Mouse (Mus musculus) forebrain, postnatal 0 days (tissue): ENCODE results near the gene Cc2d2b. TPM values are rescaled to one million over a fixed set of nuclear protein-coding genes. Genes with fewer than 3 reads are reported as not detected.

ENCODE experiments used
- ATAC-seq: fragments of 200-750 bp; cut with Nextera tagmentation; 2 replicates; pipeline ENCODE4 v1.8.0; 2017; ENCODE audit warnings: mild to moderate bottlenecking, moderate library complexity
- DNase-seq: peaks from one replicate; pipeline ENCODE4 v3.0.0-alpha.2; 2015
- H3K27ac ChIP-seq: fragments of 300-500 bp; sonication (generic); 2 replicates; pipeline ENCODE4 v1.5.1; 2014; ENCODE audit warnings: low read depth, mild to moderate bottlenecking, antibody characterized with exemption, low read length, moderate library complexity, mixed read lengths
- H3K27me3 ChIP-seq: fragments of 300-500 bp; sonication (generic); 2 replicates; pipeline ENCODE4 v1.6.1; 2014; ENCODE audit warnings: mild to moderate bottlenecking, low read length, mixed read lengths; ENCODE audit not compliant: insufficient read depth
- H3K36me3 ChIP-seq: fragments of 300-500 bp; sonication (generic); 2 replicates; pipeline ENCODE4 v1.6.1; 2014; ENCODE audit warnings: mild to moderate bottlenecking, moderate library complexity; ENCODE audit not compliant: insufficient read depth
- H3K4me1 ChIP-seq: fragments of 300-500 bp; sonication (generic); 2 replicates; pipeline ENCODE4 v1.6.1; 2014; ENCODE audit warnings: antibody characterized with exemption; ENCODE audit not compliant: insufficient read depth
- H3K4me2 ChIP-seq: fragments of 300-500 bp; sonication (generic); 2 replicates; pipeline ENCODE4 v1.6.1; 2014; ENCODE audit warnings: low read depth, mild to moderate bottlenecking, moderate library complexity
- H3K4me3 ChIP-seq: fragments of 300-500 bp; sonication (generic); 2 replicates; pipeline ENCODE4 v1.5.1; 2014; ENCODE audit warnings: low read depth, low read length, mixed read lengths
- H3K9ac ChIP-seq: fragments of 300-500 bp; sonication (generic); 2 replicates; pipeline ENCODE4 v1.6.1; 2014; ENCODE audit warnings: mild to moderate bottlenecking
- H3K9me3 ChIP-seq: fragments of 300-500 bp; sonication (generic); 2 replicates; pipeline ENCODE4 v1.6.1; 2016; ENCODE audit warnings: low read length
- CTCF ChIP-seq: sonication (generic); IDR thresholded peaks from 2 replicates; pipeline ENCODE4 v1.5.1; 2016; ENCODE audit warnings: antibody characterized with exemption, control low read depth, low read depth
- WGBS: fragments of 180-500 bp; shearing (Covaris S2); extraction: QIAGEN DNeasy Blood & Tissue Kit; methylation state at CpG from one replicate; pipeline ENCODE4 v1.1.7; 2014; 5-methylcytosine and 5-hydroxymethylcytosine counted together
- polyA plus RNA-seq: library from polyadenylated mRNA; unstranded; fragments of >200 nt; fragmentation: Nextera tagmentation; extraction: Ambion mirVana; gene quantifications from 2 replicates; pipeline ENCODE4 v1.2.1, GENCODE M21; 2015
- total RNA-seq: library from RNA; depleted of rRNA; stranded (reverse); fragments of >200 nt; gene quantifications from 2 replicates; pipeline ENCODE4 v1.2.3, GENCODE M21; 2014

Cc2d2b gene
- total and polyA plus RNA-seq, 2 experiments from 2014 or later: 0.24 to 0.38 TPM

DNA sequence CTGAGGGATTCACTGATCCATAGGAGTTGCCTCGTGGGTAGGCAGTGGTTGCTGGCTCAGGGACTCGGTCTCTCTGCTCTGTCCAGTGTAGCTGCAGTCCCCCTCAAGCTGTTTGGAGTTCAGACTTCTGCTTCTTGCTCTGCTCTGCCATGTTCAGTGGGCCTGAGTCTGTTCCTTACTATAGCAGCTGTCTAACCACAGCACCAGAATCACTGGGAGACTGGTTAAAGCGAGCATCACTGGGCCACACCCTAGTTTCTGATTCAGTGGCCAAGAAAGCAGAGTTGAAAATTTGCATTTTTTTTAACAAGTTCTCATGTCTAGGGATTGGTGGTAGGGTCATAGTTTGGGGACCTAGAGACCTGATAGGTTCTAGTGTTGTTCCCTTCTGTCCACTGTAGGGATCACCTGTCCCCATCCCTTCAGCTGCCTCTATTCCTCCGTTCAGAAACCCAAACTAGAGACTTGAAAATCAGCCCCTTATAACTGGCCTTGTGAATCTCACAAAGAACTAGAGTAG lies 72.8 kb downstream of the Cc2d2b start:
- no peaks in the 10 kb centered on the region for H3K4me1 ChIP-seq
- no peak overlapping the region for H3K4me2 ChIP-seq
- H3K9ac ChIP-seq: no peak overlapping the region
- H3K4me3 ChIP-seq: no peak overlapping the region
- H3K36me3 ChIP-seq: no peaks in the 10 kb centered on the region
- TF ChIP-seq CTCF: no peak
- no peaks in the 10 kb centered on the region for H3K27me3 ChIP-seq
- DNase-seq (no peak), ATAC-seq (no peak)
- H3K9me3 ChIP-seq: no peaks in the 10 kb centered on the region
- no peak overlapping the region for H3K27ac ChIP-seq
- 83% methylated on average over 4 of the region's 4 CpGs for WGBS

DNA sequence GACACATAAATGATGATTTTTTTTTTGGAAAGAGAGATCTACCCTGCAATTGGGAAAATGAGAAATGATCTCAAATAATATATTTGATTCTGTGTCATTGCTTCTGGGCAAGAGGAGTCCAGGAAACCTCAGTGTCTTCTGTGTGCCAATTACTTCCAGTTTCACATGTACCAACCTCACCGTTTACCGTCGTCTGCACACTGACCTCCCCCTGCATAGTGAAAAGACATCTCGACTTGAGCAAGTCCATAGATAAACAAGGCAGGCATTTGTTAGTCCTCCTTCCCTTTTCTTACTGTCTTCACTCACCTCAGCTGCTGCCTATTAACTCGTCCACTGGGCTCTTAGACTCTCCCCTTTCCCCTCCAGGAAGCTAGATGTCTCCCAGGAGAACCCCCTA lies 77.1 kb downstream of the Cc2d2b start:
- Histone ChIP-seq H3K4me3 (no peak overlapping the region), H3K4me1 (peaks cover 4% of the 10 kb centered on the region; the same call in 1 of the 2 replicates), H3K36me3 (no peaks in the 10 kb centered on the region), H3K27me3 (no peaks in the 10 kb centered on the region), H3K4me2 (no peak overlapping the region), H3K9ac (no peak overlapping the region), H3K27ac (no peak overlapping the region), H3K9me3 (no peaks in the 10 kb centered on the region)
- no peak for DNase-seq
- TF ChIP-seq CTCF: no peak
- ATAC-seq: no peak
- WGBS: 81% methylated on average over 5 of the region's 5 CpGs

DNA sequence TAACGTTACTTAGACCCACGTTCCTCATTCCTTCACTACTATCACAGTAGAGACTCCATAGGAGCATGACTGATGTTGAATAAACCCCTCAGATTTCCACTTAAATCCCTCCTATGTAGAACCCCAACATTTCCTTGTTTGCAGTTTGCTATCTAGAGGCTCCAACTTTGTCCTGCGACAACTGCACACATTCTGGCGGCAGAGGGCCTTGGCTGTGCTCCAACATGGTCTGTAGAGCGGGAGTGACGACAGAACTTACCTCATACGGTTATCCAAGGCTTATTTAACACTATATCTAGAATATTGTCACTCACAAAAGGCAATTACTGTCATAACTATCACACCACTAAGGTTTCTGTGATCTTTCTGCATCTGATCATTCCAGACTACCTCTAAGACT lies 78.2 kb downstream of the Cc2d2b start:
- ATAC-seq: no peak
- 66% methylated on average over 7 of the region's 7 CpGs for WGBS
- Histone ChIP-seq H3K9me3 (no peaks in the 10 kb centered on the region), H3K9ac (no peak overlapping the region), H3K27me3 (no peaks in the 10 kb centered on the region), H3K4me2 (no peak overlapping the region), H3K36me3 (no peaks in the 10 kb centered on the region), H3K4me1 (peaks cover 4% of the 10 kb centered on the region; the same call in 1 of the 2 replicates), H3K27ac (no peak overlapping the region), H3K4me3 (no peak overlapping the region)
- TF ChIP-seq CTCF: no peak
- no peak for DNase-seq

DNA sequence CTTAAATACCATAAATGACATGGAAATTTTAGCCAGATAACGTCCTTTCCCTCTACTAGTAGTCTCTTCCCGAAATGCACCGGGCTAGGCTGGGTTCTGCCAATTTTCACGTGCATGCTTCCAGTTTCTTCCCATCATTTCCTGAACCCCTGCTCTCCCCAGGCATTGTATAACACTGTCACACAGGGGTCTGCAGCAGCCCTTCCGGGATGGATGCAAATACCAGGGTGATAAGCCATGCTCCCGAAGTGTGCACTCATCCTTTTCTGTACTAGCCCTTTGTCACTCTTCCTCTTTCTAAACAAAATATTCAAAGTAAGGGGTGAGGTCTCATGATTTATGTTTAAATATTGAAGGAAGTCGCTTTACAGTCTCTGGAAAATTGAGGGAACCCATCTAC lies 81.6 kb downstream of the Cc2d2b start:
- no peak for DNase-seq
- H3K36me3 ChIP-seq: no peaks in the 10 kb centered on the region
- no peaks in the 10 kb centered on the region for H3K9me3 ChIP-seq
- WGBS: 54% methylated on average over 7 of the region's 7 CpGs
- peaks cover 16% of the 10 kb centered on the region; the same call in 1 of the 2 replicates for H3K4me1 ChIP-seq
- TF ChIP-seq CTCF: no peak
- H3K4me3 ChIP-seq: peak overlapping the region; percentile 89
- peak overlapping the region; percentile 97 for H3K9ac ChIP-seq
- H3K27me3 ChIP-seq: no peaks in the 10 kb centered on the region
- peak overlapping the region; percentile 94 for H3K27ac ChIP-seq
- peak overlapping the region; percentile 76 for H3K4me2 ChIP-seq
- ATAC-seq: no peak

DNA sequence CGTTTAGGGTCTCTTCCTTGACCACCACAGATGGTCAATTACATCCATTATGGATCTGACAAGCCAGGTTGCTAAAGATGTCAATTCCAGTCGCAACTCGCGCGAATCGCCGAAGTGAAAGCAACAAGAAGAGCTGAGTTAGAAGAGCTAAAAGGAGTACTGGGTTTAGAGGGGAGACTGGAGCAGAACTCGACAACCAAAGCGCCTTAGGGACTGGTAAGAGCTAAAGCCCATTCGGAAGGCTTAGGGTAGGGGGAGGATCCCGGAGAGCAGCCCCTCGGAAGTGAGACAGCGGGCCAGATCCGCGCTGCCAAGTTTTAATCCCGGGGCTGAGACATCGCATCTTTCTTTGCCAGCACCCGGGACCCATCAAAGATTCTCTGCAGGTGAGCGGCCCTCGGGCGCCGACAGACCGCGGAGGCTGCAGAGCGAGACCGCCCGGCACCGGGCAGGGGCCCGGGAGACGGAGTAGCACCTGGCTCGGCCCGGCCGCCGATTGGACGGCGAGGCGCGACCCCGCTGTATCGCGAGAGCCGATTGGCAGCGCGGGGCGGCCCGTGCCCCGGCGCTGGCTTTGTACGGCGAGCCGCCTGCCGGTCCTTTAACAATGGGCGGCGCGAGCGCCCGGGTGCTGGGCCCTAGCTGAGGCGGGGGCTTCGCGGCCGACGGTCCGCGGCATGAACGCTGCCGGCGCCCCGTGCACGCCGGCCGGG lies 82.3 kb downstream of the Cc2d2b start, which contains the start of gene Ccnj:
Ccnj (plus strand) TSS at position 577 of the 713 bp plus-strand sequence.
- Histone ChIP-seq H3K9me3 (no peaks in the 10 kb centered on the region), H3K9ac (peak within 1 kb of the TSS; percentile 97), H3K27ac (peak within 1 kb of the TSS; percentile 94), H3K27me3 (no peaks in the 10 kb centered on the region), H3K4me3 (peak within 1 kb of the TSS; percentile 89), H3K36me3 (no peaks in the 10 kb centered on the region), H3K4me1 (peaks cover 16% of the 10 kb centered on the region; the same call in 1 of the 2 replicates), H3K4me2 (peak within 1 kb of the TSS; percentile 76)
- under 1% methylated on average over 57 of the region's 71 CpGs for WGBS
- DNase-seq: peak; percentile 96
- ATAC-seq: peak; percentile 98
- 0 out of 2 replicates have a peak, but pooled peaks have one; percentile 3 for TF ChIP-seq CTCF

DNA sequence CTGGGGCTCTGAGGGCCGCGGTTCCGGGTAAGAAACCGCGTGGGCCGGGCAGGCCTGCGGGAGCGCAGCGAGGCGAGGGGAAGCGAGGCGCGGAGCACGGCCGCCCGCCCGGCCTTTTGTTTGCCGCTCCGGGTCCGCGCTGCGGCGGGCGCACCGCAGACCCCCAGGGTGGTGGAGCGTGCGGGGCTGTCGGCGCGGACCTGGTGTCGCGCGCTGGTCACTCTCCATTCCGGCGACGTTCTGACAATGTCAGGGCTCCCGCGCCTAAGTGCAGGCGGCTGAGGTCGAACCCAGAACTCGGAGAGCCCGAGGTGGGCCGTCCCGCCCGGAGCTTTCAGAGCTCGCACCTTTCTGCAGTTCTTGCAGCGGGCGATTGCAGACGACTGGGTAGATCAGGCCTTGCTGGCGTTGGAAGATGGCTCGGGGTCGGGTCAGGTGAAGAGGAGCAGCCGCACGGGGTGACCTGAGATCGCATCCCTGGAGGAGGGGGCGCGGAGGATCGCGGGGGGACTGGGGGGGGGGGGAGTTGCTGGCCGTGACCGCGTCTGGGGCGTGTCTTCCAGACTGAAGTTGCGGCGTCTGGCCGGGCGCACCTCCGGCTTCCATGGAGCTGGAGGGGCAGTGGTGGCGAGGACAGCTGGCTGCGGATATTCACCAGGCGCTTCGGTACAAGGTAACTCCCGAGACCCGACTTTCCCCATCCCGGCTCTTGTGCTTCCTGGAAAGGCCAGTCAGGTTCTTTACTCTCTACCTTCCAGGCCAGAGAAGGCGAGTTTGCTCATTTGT lies 83.1 kb downstream of the Cc2d2b start:
- WGBS: under 1% methylated on average over 64 of the region's 76 CpGs
- H3K4me2 ChIP-seq: peak overlapping the region; percentile 76
- peaks cover 16% of the 10 kb centered on the region; the same call in 1 of the 2 replicates for H3K4me1 ChIP-seq
- H3K4me3 ChIP-seq: peak overlapping the region; percentile 89
- no peaks in the 10 kb centered on the region for H3K9me3 ChIP-seq
- TF ChIP-seq CTCF: no peak
- H3K27ac ChIP-seq: peak overlapping the region; percentile 94
- H3K36me3 ChIP-seq: no peaks in the 10 kb centered on the region
- ATAC-seq (peak; percentile 71), DNase-seq (no peak)
- peak overlapping the region; percentile 97 for H3K9ac ChIP-seq
- no peaks in the 10 kb centered on the region for H3K27me3 ChIP-seq
